Mouse (Mus musculus): ENCODE results near the gene Zc3h13.

DNA sequence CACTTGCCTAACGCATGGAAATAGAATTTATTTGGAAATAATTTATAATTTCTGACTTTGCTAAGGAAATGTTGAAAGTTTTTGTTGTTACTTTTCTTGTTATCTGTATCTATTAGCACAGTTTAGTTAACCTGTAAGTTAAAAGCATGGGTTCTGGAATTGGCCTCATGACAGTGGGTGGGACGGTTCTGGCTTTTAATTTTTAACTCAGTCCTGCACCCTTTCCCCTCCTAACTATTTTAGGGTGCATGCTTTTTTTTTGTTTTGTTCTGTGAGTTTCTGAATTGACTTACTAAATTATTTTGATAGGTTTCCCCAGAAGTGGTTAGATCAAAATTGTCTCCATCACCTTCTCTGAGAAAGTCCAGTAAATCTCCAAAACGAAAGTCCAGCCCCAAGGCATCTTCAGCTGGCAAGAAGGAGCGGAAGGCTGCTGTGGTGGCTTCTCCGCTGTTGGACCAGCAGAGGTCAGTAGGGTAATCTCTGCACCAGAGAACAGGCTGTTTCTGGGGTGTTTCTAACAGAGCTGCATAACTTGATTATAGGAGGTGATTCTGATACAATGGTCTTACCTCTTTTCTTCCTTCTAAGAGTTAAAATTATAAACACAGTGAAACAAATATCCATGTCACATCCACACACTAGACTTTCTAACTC is 25.3 kb downstream of the Zc3h13 start:
- TF ChIP-seq EP300 (IDR thresholded peaks at IDR 0.05; ENCODE audit: low read depth): no peak
- peak; percentile 43 for TF ChIP-seq CTCF (IDR thresholded peaks at IDR 0.05; ENCODE audit: low read depth)
